Mouse (Mus musculus): ENCODE measurements around the gene Card11. TPM values are rescaled to one million over a fixed set of nuclear protein-coding genes. Genes with fewer than 3 reads are reported as not detected.

Gene Card11
- total RNA-seq, 1 experiment: 1.2 TPM

- H3K9ac ChIP-seq (ENCODE audit: insufficient read depth, low read depth, low read length, poor library complexity, severe bottlenecking): no peak overlapping the region
- H3K4me3 ChIP-seq (ENCODE audit: insufficient read depth in 1 of 2, low read depth in 1 of 2, low read length in 2 of 2, poor library complexity in 1 of 2, severe bottlenecking in 1 of 2): no peak overlapping the region
- in situ Hi-C loops (cut with MboI; ENCODE audit: low sequenced_read_pairs in 2 of 2, unreplicated experiment in 2 of 2): no loop called here
- TF ChIP-seq MAFK (IDR thresholded peaks at IDR 0.05; ENCODE audit: insufficient read depth, low read depth, low read length) (no peak), ZNF384 (IDR thresholded peaks at IDR 0.05; ENCODE audit: low read depth, low read length) (no peak)
- no peak for DNase-seq (ENCODE audit: low read depth, low spot score)
- H3K36me3 ChIP-seq (ENCODE audit: control insufficient read depth, insufficient read depth, low read length, poor library complexity, severe bottlenecking): no peaks in the 10 kb centered on the region
- peaks cover 0 to 4% of the 10 kb centered on the region in 2 experiments; a peak in 1 of 4 replicates for H3K4me1 ChIP-seq (ENCODE audit: control insufficient read depth in 2 of 2, insufficient read depth in 2 of 2, low read length in 2 of 2, poor library complexity in 1 of 2)
- no peak overlapping the region for H3K27ac ChIP-seq (ENCODE audit: insufficient read depth, low read depth, low read length, poor library complexity, severe bottlenecking)
- H3K9me3 ChIP-seq (ENCODE audit: control insufficient read depth, insufficient read depth, low read depth, low read length): no peaks in the 10 kb centered on the region
These were observed 14.9 kb downstream of the Card11 start for GRCm38 (mm10) chr5:140985311-140986050.

GRCm38 (mm10) chr5:140981370-140981805 is 19.0 kb downstream of the Card11 start:
- TF ChIP-seq CHD2 (IDR thresholded peaks at IDR 0.05; ENCODE audit: low read depth, low read length) (peak; percentile 56; the same call in 1 of the 2 replicates), ZNF384 (IDR thresholded peaks at IDR 0.05; ENCODE audit: low read depth, low read length) (no peak)
- DNase-seq (ENCODE audit: low read depth, low spot score): peak; percentile 45
- Histone ChIP-seq H3K27ac (ENCODE audit: insufficient read depth, low read depth, low read length, poor library complexity, severe bottlenecking) (no peak overlapping the region), H3K9ac (ENCODE audit: insufficient read depth, low read depth, low read length, poor library complexity, severe bottlenecking) (no peak overlapping the region), H3K9me3 (ENCODE audit: control insufficient read depth, insufficient read depth, low read depth, low read length) (no peaks in the 10 kb centered on the region), H3K4me1 (ENCODE audit: control insufficient read depth in 2 of 2, insufficient read depth in 2 of 2, low read length in 2 of 2, poor library complexity in 1 of 2) (peaks cover 0 to 4% of the 10 kb centered on the region in 2 experiments; a peak in 1 of 4 replicates), H3K36me3 (ENCODE audit: control insufficient read depth, insufficient read depth, low read length, poor library complexity, severe bottlenecking) (no peaks in the 10 kb centered on the region), H3K4me3 (ENCODE audit: insufficient read depth in 1 of 2, low read depth in 1 of 2, low read length in 2 of 2, poor library complexity in 1 of 2, severe bottlenecking in 1 of 2) (no peak overlapping the region)
- in situ Hi-C loops (cut with MboI; ENCODE audit: low sequenced_read_pairs in 2 of 2, unreplicated experiment in 2 of 2): no loop called here

- no peak for DNase-seq (ENCODE audit: low read depth, low spot score)
- no peak for TF ChIP-seq HCFC1 (IDR thresholded peaks at IDR 0.05; ENCODE audit: borderline replicate concordance, insufficient read depth, low read length)
- TF ChIP-seq MAFK (IDR thresholded peaks at IDR 0.05; ENCODE audit: insufficient read depth, low read depth, low read length): no peak
- no peak for TF ChIP-seq ZNF384 (IDR thresholded peaks at IDR 0.05; ENCODE audit: low read depth, low read length)
- no peak for TF ChIP-seq ZC3H11A (IDR thresholded peaks at IDR 0.05; ENCODE audit: borderline replicate concordance, low read depth, low read length)
- TF ChIP-seq CHD2 (IDR thresholded peaks at IDR 0.05; ENCODE audit: low read depth, low read length): no peak
- Histone ChIP-seq H3K4me3 (ENCODE audit: insufficient read depth in 1 of 2, low read depth in 1 of 2, low read length in 2 of 2, poor library complexity in 1 of 2, severe bottlenecking in 1 of 2) (no peak overlapping the region), H3K9ac (ENCODE audit: insufficient read depth, low read depth, low read length, poor library complexity, severe bottlenecking) (no peak overlapping the region), H3K9me3 (ENCODE audit: control insufficient read depth, insufficient read depth, low read depth, low read length) (no peaks in the 10 kb centered on the region), H3K4me1 (ENCODE audit: control insufficient read depth in 2 of 2, insufficient read depth in 2 of 2, low read length in 2 of 2, poor library complexity in 1 of 2) (peaks cover 0 to 4% of the 10 kb centered on the region in 2 experiments; a peak in 1 of 4 replicates), H3K36me3 (ENCODE audit: control insufficient read depth, insufficient read depth, low read length, poor library complexity, severe bottlenecking) (no peaks in the 10 kb centered on the region), H3K27ac (ENCODE audit: insufficient read depth, low read depth, low read length, poor library complexity, severe bottlenecking) (no peak overlapping the region)
- in situ Hi-C loops (cut with MboI; ENCODE audit: low sequenced_read_pairs in 2 of 2, unreplicated experiment in 2 of 2): no loop called here
These were observed 19.6 kb downstream of the Card11 start for GRCm38 (mm10) chr5:140980783-140981182.

GRCm38 (mm10) chr5:140980051-140980450 is 20.3 kb downstream of the Card11 start:
- no peak for DNase-seq (ENCODE audit: low read depth, low spot score)
- Histone ChIP-seq H3K36me3 (ENCODE audit: control insufficient read depth, insufficient read depth, low read length, poor library complexity, severe bottlenecking) (no peaks in the 10 kb centered on the region), H3K27ac (ENCODE audit: insufficient read depth, low read depth, low read length, poor library complexity, severe bottlenecking) (no peak overlapping the region), H3K9me3 (ENCODE audit: control insufficient read depth, insufficient read depth, low read depth, low read length) (no peaks in the 10 kb centered on the region), H3K9ac (ENCODE audit: insufficient read depth, low read depth, low read length, poor library complexity, severe bottlenecking) (no peak overlapping the region), H3K4me1 (ENCODE audit: control insufficient read depth in 2 of 2, insufficient read depth in 2 of 2, low read length in 2 of 2, poor library complexity in 1 of 2) (peaks cover 0 to 4% of the 10 kb centered on the region in 2 experiments; a peak in 1 of 4 replicates), H3K4me3 (ENCODE audit: insufficient read depth in 1 of 2, low read depth in 1 of 2, low read length in 2 of 2, poor library complexity in 1 of 2, severe bottlenecking in 1 of 2) (no peak overlapping the region)
- TF ChIP-seq HCFC1 (IDR thresholded peaks at IDR 0.05; ENCODE audit: borderline replicate concordance, insufficient read depth, low read length) (no peak), ZC3H11A (IDR thresholded peaks at IDR 0.05; ENCODE audit: borderline replicate concordance, low read depth, low read length) (no peak), ZNF384 (IDR thresholded peaks at IDR 0.05; ENCODE audit: low read depth, low read length) (no peak), MAFK (IDR thresholded peaks at IDR 0.05; ENCODE audit: insufficient read depth, low read depth, low read length) (no peak), CHD2 (IDR thresholded peaks at IDR 0.05; ENCODE audit: low read depth, low read length) (no peak)
- in situ Hi-C loops (cut with MboI; ENCODE audit: low sequenced_read_pairs in 2 of 2, unreplicated experiment in 2 of 2): no loop called here

GRCm38 (mm10) chr5:140962945-140963344 is 37.4 kb downstream of the Card11 start:
- no peak overlapping the region for H3K9ac ChIP-seq (ENCODE audit: insufficient read depth, low read depth, low read length, poor library complexity, severe bottlenecking)
- H3K9me3 ChIP-seq (ENCODE audit: control insufficient read depth, insufficient read depth, low read depth, low read length): no peaks in the 10 kb centered on the region
- DNase-seq (ENCODE audit: low read depth, low spot score): peak; percentile 55
- H3K36me3 ChIP-seq (ENCODE audit: control insufficient read depth, insufficient read depth, low read length, poor library complexity, severe bottlenecking): no peaks in the 10 kb centered on the region
- no peaks in the 10 kb centered on the region for H3K4me1 ChIP-seq (ENCODE audit: control insufficient read depth in 2 of 2, insufficient read depth in 2 of 2, low read length in 2 of 2, poor library complexity in 1 of 2)
- H3K27ac ChIP-seq (ENCODE audit: insufficient read depth, low read depth, low read length, poor library complexity, severe bottlenecking): no peak overlapping the region
- no peak overlapping the region for H3K4me3 ChIP-seq (ENCODE audit: insufficient read depth in 1 of 2, low read depth in 1 of 2, low read length in 2 of 2, poor library complexity in 1 of 2, severe bottlenecking in 1 of 2)
- in situ Hi-C loops (cut with MboI; ENCODE audit: low sequenced_read_pairs in 2 of 2, unreplicated experiment in 2 of 2): no loop called here
- no peak for TF ChIP-seq MAFK (IDR thresholded peaks at IDR 0.05; ENCODE audit: insufficient read depth, low read depth, low read length)
- no peak for TF ChIP-seq ZNF384 (IDR thresholded peaks at IDR 0.05; ENCODE audit: low read depth, low read length)
- TF ChIP-seq ZC3H11A (IDR thresholded peaks at IDR 0.05; ENCODE audit: borderline replicate concordance, low read depth, low read length): no peak
- no peak for TF ChIP-seq HCFC1 (IDR thresholded peaks at IDR 0.05; ENCODE audit: borderline replicate concordance, insufficient read depth, low read length)
- TF ChIP-seq CHD2 (IDR thresholded peaks at IDR 0.05; ENCODE audit: low read depth, low read length): no peak
